Mouse (Mus musculus) testis, adult 2 months (tissue): ENCODE measurements around the gene Ctsl.

Source experiments
- CTCF ChIP-seq: fragments of 200-500 bp; IDR thresholded peaks from 2 replicates; pipeline ENCODE4 v1.5.1; 2012; ENCODE audit warnings: low read depth, mild to moderate bottlenecking, inconsistent platforms, low read length, moderate library complexity; ENCODE audit not compliant: control insufficient read depth, insufficient read depth, insufficient replicate concordance
- POLR2A ChIP-seq: fragments of 200-500 bp; IDR thresholded peaks from 2 replicates; pipeline ENCODE4 v1.6.1; 2012; ENCODE audit warnings: low read depth, mild to moderate bottlenecking, inconsistent platforms, low read length, moderate library complexity; ENCODE audit not compliant: control insufficient read depth

DNA sequence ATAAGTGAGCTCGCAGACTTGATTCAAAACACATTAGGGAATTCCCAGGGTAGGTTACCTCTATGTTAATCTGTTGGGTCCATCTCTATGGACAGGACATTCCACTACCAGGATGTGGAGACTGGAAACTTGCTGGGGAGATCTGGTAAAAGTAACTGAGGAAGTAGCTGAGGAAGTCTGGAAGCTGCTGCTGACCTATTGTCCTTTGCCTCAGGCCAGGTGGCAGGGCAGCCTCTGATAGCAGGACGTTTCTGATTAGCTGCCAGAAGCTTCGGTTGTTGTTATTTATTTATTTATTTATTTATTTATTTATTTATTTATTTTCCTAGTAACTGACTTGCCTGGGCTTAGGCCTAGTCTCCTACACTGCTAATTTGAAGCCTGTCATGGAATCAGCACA is 32.8 kb upstream of the Ctsl start:
- TF ChIP-seq CTCF: no peak
- no peak for TF ChIP-seq POLR2A
